Mouse (Mus musculus): ENCODE results near the gene Olfr92. TPM values are rescaled to one million over a fixed set of nuclear protein-coding genes. Genes with fewer than 3 reads are reported as not detected.

Olfr92 gene
- total RNA-seq, 4 experiments from 2014 or later: not detected

DNA sequence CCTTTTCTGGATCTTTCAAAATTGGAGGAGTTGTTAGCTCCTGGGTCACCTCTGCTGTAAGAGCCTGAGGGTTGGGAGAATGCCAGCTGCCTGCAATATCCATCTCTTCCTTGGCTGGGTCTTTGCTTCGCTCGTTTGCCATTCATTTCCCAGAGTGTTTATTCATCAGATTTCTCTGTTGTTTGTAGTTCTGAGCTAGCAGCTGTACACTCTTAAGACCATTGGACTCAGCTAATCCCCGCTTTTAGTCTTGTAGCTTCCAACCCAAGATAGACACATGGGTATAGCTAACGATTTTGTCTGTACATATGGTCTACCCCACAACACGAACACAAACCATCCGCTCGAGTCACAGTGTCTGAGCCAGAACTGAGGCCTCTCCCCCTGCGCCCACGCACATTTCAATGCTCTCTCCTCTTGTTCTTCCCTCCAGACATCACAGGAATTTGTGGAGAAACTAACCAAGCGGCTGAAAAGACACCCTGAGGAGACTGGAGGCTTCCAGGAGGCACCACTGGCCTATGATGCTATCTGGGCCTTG lies 57.7 kb downstream of the Olfr92 start:
- no peak for DNase-seq (ENCODE audit: low spot score)

DNA sequence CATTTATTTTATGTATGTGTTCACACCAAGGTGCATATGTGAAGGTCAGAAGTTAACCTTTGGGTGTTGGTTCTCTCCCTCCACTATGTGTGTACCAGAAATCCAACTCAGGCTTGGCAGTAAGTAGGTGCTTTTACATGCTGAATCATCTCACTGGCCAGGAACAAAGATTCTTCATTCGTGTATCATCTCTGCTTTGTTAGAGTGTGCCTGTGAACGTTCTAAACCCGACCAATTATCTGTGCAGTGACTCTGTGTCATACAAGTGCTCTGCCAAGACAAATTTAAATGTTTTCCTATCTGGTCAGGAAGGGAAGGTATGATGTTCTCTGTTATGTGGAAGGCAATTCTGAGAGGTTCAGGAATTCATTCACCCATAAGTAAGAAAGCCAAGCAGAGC lies 58.5 kb downstream of the Olfr92 start:
- no peak for DNase-seq (ENCODE audit: low spot score)

Other genes starting within 250 kb of the Olfr92 start
- gene Trim40, start 230.0 kb downstream of the Olfr92 start, total RNA-seq (2022): under 1 TPM in 1 of 4 experiments, not detected in 3; 0.23 TPM
- gene Trim31, start 222.0 kb downstream of the Olfr92 start, total RNA-seq (2022): not detected
- 1 to 10 TPM in 3 of 4 experiments, under 1 TPM in 1; 0.71 to 1.9 (median 1.4) TPM for gene Rnf39, start 177.2 kb downstream of the Olfr92 start, total RNA-seq (2022)
- gene Ppp1r11, start 168.3 kb downstream of the Olfr92 start, total RNA-seq (2022): 100 to 1,000 TPM in 2 of 4 experiments, 10 to 100 TPM in 2; 89.3 to 121 (median 108) TPM
- 10 to 100 TPM; 22.3 to 27.7 (median 26.2) TPM for gene Znrd1, start 161.5 kb downstream of the Olfr92 start, total RNA-seq (2022)
- gene Znrd1as, start 161.5 kb downstream of the Olfr92 start, total RNA-seq (2022): 10 to 100 TPM; 13.8 to 22.2 (median 15.3) TPM
- 1 to 10 TPM in 2 of 4 experiments, under 1 TPM in 2; 0.50 to 1.4 (median 0.90) TPM for gene 2410137M14Rik, start 138.9 kb downstream of the Olfr92 start, total RNA-seq (2022)
- under 1 TPM in 1 of 4 experiments, not detected in 3; 0.25 TPM for gene H2-M5, start 130.6 kb downstream of the Olfr92 start, total RNA-seq (2022)
- 1 to 10 TPM in 3 of 4 experiments, under 1 TPM in 1; 0.87 to 2.4 (median 1.4) TPM for gene Zfp57, start 118.9 kb downstream of the Olfr92 start, total RNA-seq (2022)
- gene Mog, start 96.7 kb downstream of the Olfr92 start, total RNA-seq (2022): not detected
- gene Gabbr1, start 74.1 kb downstream of the Olfr92 start, total RNA-seq (2022): 1 to 10 TPM; 7.2 to 9.2 (median 7.4) TPM
- not detected for gene Olfr90, start 31.6 kb downstream of the Olfr92 start, total RNA-seq (2022)
- gene Olfr91, start 21.8 kb downstream of the Olfr92 start, total RNA-seq (2022): not detected
- not detected for gene Olfr93, start 41.4 kb upstream of the Olfr92 start, total RNA-seq (2022)
- gene Ubd, start 73.8 kb upstream of the Olfr92 start, total RNA-seq (2022): not detected
- gene Olfr94, start 80.9 kb upstream of the Olfr92 start, total RNA-seq (2022): not detected
- not detected for gene Olfr95, start 93.0 kb upstream of the Olfr92 start, total RNA-seq (2022)
- not detected for gene Olfr96, start 100.1 kb upstream of the Olfr92 start, total RNA-seq (2022)
- gene Olfr97, start 117.2 kb upstream of the Olfr92 start, total RNA-seq (2022): not detected
- gene Olfr98, start 143.7 kb upstream of the Olfr92 start, total RNA-seq (2022): not detected
- gene H2-M3, start 150.1 kb upstream of the Olfr92 start, total RNA-seq (2022): 1 to 10 TPM; 3.2 to 4.4 (median 3.6) TPM
- gene Olfr99, start 163.4 kb upstream of the Olfr92 start, total RNA-seq (2022): not detected
- gene Olfr101, start 184.2 kb upstream of the Olfr92 start, total RNA-seq (2022): not detected
- not detected for gene Olfr102, start 197.0 kb upstream of the Olfr92 start, total RNA-seq (2022)
- not detected for gene Olfr103, start 219.6 kb upstream of the Olfr92 start, total RNA-seq (2022)
- not detected for gene Olfr104-ps, start 239.5 kb upstream of the Olfr92 start, total RNA-seq (2022)